Mouse (Mus musculus): Measurements from ENCODE around the gene Pf4. TPM values are rescaled to one million over a fixed set of nuclear protein-coding genes. Genes with fewer than 3 reads are reported as not detected.

Pf4 gene
- 28.2 and 35.1 TPM in 2 replicates for polyA plus RNA-seq (2014; fragmentation: Nextera tagmentation; extraction: Ambion mirVana)

DNA sequence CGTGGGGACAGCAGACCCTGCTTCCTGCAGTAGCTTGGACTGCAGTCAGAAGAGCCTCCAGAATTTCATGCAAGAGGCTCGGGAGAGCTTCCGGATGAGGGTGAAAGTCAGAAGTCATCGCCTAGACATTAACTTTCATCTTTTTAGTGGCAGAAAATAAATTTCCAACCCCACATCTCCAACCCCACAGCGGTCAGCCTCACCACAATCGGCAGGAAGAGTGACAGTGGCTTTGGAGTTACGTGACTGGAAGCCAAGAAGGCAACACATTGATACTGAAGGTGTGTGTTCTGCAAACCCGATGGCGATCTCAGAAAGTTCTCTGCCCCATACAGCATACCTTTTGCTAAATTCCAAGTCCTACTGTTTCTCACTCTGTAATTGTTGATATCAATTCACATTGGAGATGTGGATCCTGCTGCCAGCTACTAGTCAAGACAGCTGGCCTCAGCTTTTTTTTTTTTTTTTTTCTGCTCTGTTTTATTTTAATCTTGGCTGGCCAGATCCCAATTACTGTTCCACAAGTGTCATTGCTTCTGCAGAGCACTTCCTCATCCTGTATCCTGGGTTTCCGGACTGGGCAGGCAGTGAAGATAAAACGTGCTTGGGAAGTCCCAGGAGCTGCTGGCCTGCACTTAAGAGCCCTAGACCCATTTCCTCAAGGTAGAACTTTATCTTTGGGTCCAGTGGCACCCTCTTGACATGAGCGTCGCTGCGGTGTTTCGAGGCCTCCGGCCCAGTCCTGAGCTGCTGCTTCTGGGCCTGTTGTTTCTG, at the start of gene Pf4:
Gene Pf4 (plus strand): TSS at position 556 of the 774 bp plus-strand sequence.
- Histone ChIP-seq H3K4me1 (ENCODE audit: control insufficient read depth, insufficient read depth, low read length) (no peaks in the 10 kb centered on the region), H3K9me3 (ENCODE audit: control insufficient read depth, low read length) (no peaks in the 10 kb centered on the region), H3K36me3 (ENCODE audit: control insufficient read depth, insufficient read depth, low read length) (no peaks in the 10 kb centered on the region), H3K27ac (ENCODE audit: low read depth, low read length) (no peak within 1 kb of the TSS), H3K4me2 (replicated peaks; ENCODE audit: low read depth, low read length) (no peak within 1 kb of the TSS), H3K9ac (ENCODE audit: low read depth, low read length) (no peak within 1 kb of the TSS), H3K27me3 (ENCODE audit: control insufficient read depth, insufficient read depth, low read length) (no peaks in the 10 kb centered on the region), H3K4me3 (ENCODE audit: low read length) (no peak within 1 kb of the TSS)
- ATAC-seq (ENCODE audit: low FRiP score, low TSS enrichment), result no peak
- 75% methylated on average over 16 of the region's 16 CpGs for WGBS

DNA sequence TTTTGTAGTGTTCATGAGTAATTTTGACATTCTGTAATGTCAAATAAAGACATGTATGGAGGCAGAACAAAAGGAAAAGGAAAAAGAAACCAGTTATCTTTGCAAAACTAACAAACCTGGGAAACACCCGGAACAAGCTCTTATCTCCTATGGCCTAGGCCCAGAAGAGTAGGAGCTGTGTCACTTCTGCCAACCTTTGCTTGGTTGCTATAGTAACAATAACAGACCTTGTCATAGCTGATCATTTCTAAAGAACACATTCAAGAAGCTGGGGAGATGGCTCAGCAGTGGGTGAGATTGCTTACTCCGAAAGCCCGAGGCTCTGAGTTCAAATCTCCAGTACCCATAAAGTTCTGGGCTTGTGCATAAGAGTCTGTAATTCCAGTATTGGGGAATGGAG, 49.6 kb upstream of the Pf4 start:
- 94% methylated on average over 3 of the region's 3 CpGs for WGBS
- no peak overlapping the region for H3K27ac ChIP-seq (ENCODE audit: low read depth, low read length)

DNA sequence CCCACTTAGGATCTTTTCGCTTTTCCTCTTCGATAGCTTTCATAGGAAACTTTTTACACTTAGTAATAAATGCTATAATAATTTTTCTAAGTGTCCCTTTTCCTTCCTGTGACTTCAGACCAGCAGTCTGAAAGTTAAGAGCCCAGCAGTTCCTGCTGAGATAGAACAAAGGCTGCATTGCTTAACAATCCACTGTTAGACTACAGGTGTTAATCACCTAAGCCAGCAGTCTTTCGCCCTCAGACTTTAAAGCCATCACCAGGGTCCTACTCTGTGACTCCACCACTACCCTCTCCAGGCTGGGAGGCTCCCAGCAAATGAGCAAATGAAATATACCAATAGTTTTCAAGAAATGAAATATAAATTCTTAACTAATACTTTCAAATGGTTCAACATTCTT, 44.0 kb upstream of the Pf4 start:
- no peak for ATAC-seq (ENCODE audit: low FRiP score, low TSS enrichment)
- Histone ChIP-seq H3K9ac (ENCODE audit: low read depth, low read length) (no peak overlapping the region), H3K27me3 (ENCODE audit: control insufficient read depth, insufficient read depth, low read length) (no peaks in the 10 kb centered on the region), H3K36me3 (ENCODE audit: control insufficient read depth, insufficient read depth, low read length) (no peaks in the 10 kb centered on the region), H3K4me2 (replicated peaks; ENCODE audit: low read depth, low read length) (no peak overlapping the region), H3K4me1 (ENCODE audit: control insufficient read depth, insufficient read depth, low read length) (no peaks in the 10 kb centered on the region), H3K27ac (ENCODE audit: low read depth, low read length) (no peak overlapping the region), H3K4me3 (ENCODE audit: low read length) (no peak overlapping the region), H3K9me3 (ENCODE audit: control insufficient read depth, low read length) (no peaks in the 10 kb centered on the region)
- 38% methylated on average over 3 of the region's 3 CpGs for WGBS

More for the DNA sequence above, 49.6 kb upstream of the Pf4 start:
- H3K4me1 ChIP-seq (ENCODE audit: control insufficient read depth, insufficient read depth, low read length), result no peaks in the 10 kb centered on the region
- no peaks in the 10 kb centered on the region for H3K27me3 ChIP-seq (ENCODE audit: control insufficient read depth, insufficient read depth, low read length)
- H3K9ac ChIP-seq (ENCODE audit: low read depth, low read length), result no peak overlapping the region
- no peaks in the 10 kb centered on the region for H3K36me3 ChIP-seq (ENCODE audit: control insufficient read depth, insufficient read depth, low read length)
- H3K9me3 ChIP-seq (ENCODE audit: control insufficient read depth, low read length), result no peaks in the 10 kb centered on the region
- no peak overlapping the region for H3K4me2 ChIP-seq (replicated peaks; ENCODE audit: low read depth, low read length)
- no peak overlapping the region for H3K4me3 ChIP-seq (ENCODE audit: low read length)
- ATAC-seq (ENCODE audit: low FRiP score, low TSS enrichment), result no peak

DNA sequence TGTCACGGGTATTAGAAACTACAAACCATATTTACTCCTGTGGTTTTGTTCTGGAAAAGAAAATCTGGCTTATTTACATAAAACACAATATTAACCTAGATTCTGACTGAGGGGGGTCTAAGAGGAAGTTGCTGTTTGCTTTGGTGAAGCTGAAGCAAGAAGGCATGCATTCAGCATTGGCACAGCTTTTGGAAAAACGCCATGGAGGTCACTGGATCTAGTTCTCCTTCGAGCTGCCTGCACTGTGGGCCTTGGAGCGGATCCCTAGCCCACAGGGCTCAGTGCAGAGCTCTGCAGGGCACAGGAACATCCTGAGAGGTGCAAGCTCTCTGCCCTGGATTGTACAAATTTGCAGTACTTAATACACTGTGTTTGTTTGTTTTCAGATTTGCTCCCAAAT, 40.8 kb upstream of the Pf4 start:
- Histone ChIP-seq H3K36me3 (ENCODE audit: control insufficient read depth, insufficient read depth, low read length) (no peaks in the 10 kb centered on the region), H3K4me3 (ENCODE audit: low read length) (no peak overlapping the region), H3K9ac (ENCODE audit: low read depth, low read length) (no peak overlapping the region), H3K4me1 (ENCODE audit: control insufficient read depth, insufficient read depth, low read length) (no peaks in the 10 kb centered on the region), H3K27ac (ENCODE audit: low read depth, low read length) (no peak overlapping the region), H3K9me3 (ENCODE audit: control insufficient read depth, low read length) (no peaks in the 10 kb centered on the region), H3K27me3 (ENCODE audit: control insufficient read depth, insufficient read depth, low read length) (no peaks in the 10 kb centered on the region), H3K4me2 (replicated peaks; ENCODE audit: low read depth, low read length) (no peak overlapping the region)
- 68% methylated on average over 4 of the region's 4 CpGs for WGBS
- no peak for ATAC-seq (ENCODE audit: low FRiP score, low TSS enrichment)

DNA sequence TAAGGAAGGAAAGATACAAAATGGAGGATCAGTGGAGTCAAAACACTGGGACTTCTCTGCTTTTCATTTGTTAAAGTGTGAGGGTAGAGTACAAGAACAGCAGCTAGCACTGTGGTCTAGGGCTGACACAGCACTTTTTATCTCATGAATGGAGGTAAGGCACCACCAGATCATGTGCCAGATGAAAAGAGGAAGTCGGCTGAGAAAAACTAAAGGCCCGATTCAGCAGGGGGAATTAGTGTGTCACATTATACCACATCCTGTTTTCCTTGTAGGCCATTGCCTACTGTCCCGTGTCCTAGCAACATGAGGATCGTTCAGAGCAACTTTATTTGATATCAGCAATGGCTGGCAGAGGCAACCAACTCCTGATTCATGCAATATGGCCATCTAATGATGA, 30.2 kb upstream of the Pf4 start:
- Histone ChIP-seq H3K4me3 (ENCODE audit: low read length) (no peak overlapping the region), H3K9ac (ENCODE audit: low read depth, low read length) (no peak overlapping the region), H3K4me2 (replicated peaks; ENCODE audit: low read depth, low read length) (no peak overlapping the region), H3K9me3 (ENCODE audit: control insufficient read depth, low read length) (no peaks in the 10 kb centered on the region), H3K27ac (ENCODE audit: low read depth, low read length) (no peak overlapping the region), H3K27me3 (ENCODE audit: control insufficient read depth, insufficient read depth, low read length) (no peaks in the 10 kb centered on the region), H3K36me3 (ENCODE audit: control insufficient read depth, insufficient read depth, low read length) (no peaks in the 10 kb centered on the region), H3K4me1 (ENCODE audit: control insufficient read depth, insufficient read depth, low read length) (no peaks in the 10 kb centered on the region)
- WGBS, result 48% methylated on average over 4 of the region's 4 CpGs
- ATAC-seq (ENCODE audit: low FRiP score, low TSS enrichment), result no peak

DNA sequence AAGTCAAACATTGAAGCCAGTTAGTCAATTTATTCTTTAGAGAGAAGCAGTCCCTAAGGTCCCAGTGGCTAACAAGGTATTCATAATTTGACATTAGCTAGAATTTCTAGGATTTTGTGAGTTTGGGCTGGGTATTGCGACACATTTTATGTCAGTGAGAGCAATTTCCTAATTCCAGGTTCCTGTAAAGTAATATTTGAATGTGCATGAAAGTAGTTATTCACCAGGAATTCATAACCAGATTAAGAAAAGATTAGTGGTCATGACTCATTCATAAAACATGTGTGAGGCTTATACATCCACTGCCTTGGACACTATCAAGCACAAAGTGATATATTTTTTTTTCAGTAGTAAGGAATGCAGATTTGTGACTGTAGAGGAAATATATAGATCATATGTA, 18.3 kb upstream of the Pf4 start:
- H3K4me3 ChIP-seq (ENCODE audit: low read length), result no peak overlapping the region
- no peak overlapping the region for H3K9ac ChIP-seq (ENCODE audit: low read depth, low read length)
- no peak overlapping the region for H3K4me2 ChIP-seq (replicated peaks; ENCODE audit: low read depth, low read length)
- no peak overlapping the region for H3K27ac ChIP-seq (ENCODE audit: low read depth, low read length)
- H3K9me3 ChIP-seq (ENCODE audit: control insufficient read depth, low read length), result no peaks in the 10 kb centered on the region
- H3K4me1 ChIP-seq (ENCODE audit: control insufficient read depth, insufficient read depth, low read length), result 0 out of 2 replicates have a peak, but pooled peaks cover 3% of the 10 kb centered on the region
- 92% methylated on average over 1 of the region's 1 CpGs for WGBS
- no peaks in the 10 kb centered on the region for H3K36me3 ChIP-seq (ENCODE audit: control insufficient read depth, insufficient read depth, low read length)
- no peak for ATAC-seq (ENCODE audit: low FRiP score, low TSS enrichment)
- 0 out of 2 replicates have a peak, but pooled peaks cover 2% of the 10 kb centered on the region for H3K27me3 ChIP-seq (ENCODE audit: control insufficient read depth, insufficient read depth, low read length)

DNA sequence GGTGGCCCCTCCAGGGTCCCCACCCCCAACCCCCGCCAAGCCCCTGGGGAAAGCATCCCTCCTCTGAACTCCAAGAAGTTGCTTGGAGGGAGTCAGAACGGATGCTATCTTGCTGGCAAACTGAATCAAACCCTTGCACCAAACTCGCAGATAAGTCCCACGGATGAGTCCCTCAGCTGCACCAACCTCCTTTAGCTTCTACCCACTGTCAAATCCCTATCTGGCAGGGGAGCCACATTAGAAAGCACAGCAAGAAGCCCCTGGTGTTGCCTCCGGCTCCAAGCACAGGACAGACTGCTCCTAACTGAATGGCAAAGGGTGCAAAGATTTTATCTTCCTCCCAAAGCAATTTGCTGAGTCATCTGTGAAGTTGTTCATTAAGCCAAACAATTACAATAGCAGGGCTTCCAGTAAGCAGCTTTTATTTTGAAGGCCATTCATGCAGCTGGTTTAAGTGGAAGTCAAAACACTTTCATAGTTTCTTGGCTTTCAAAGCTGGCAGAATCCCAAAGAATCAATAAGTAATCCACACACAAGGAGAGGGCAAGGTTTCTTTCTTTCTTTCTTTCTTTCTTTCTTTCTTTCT, 14.1 kb upstream of the Pf4 start:
- Histone ChIP-seq H3K27ac (ENCODE audit: low read depth, low read length) (no peak overlapping the region), H3K9ac (ENCODE audit: low read depth, low read length) (no peak overlapping the region), H3K4me2 (replicated peaks; ENCODE audit: low read depth, low read length) (no peak overlapping the region), H3K9me3 (ENCODE audit: control insufficient read depth, low read length) (no peaks in the 10 kb centered on the region), H3K4me3 (ENCODE audit: low read length) (no peak overlapping the region), H3K36me3 (ENCODE audit: control insufficient read depth, insufficient read depth, low read length) (no peaks in the 10 kb centered on the region), H3K27me3 (ENCODE audit: control insufficient read depth, insufficient read depth, low read length) (peaks cover 11% of the 10 kb centered on the region), H3K4me1 (ENCODE audit: control insufficient read depth, insufficient read depth, low read length) (0 out of 2 replicates have a peak, but pooled peaks cover 3% of the 10 kb centered on the region)
- no peak for ATAC-seq (ENCODE audit: low FRiP score, low TSS enrichment)
- 47% methylated on average over 5 of the region's 5 CpGs for WGBS

DNA sequence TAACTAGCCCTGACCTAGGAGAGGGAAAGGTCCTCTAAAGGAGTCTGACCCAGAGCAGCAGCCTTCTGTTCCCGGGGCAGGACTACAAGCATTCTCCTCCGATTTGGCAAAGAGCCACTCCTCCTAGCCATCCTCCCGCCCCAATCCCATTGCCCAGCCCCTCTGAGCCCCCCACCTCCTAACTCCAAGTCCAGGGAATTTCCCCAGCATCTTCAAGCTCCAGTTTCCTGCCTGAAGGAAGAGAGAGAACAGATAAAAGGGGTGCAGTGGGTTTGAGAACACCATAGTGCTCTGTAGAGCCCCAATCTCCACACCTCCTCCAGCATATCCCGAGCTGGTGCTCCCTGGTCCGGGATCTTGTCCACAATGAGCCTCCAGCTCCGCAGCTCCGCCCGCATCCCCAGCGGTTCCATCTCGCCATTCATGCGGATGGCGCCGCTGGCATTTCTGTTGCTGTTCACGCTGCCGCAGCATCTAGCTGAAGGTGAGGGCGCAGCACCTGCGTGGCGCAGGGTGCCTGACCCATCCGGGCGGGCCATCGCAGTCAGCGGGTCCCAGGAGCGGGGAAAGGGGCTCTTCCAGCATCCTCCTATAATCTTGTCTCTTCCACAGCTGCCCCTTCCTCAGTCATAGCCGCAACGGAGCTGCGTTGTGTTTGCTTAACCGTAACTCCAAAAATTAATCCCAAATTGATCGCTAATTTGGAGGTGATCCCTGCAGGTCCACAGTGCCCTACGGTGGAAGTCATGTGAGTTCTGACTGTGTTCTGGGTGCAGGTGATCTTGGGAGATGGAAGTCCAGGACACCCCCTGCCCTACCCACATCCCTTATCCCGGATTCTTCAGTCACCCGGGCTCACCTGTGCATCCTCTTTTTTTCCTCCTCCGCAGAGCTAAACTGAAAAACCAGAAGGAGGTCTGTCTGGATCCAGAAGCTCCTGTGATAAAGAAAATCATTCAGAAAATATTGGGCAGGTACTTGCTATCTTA, 12.9 kb upstream of the Pf4 start, which contains the start of gene Cxcl5:
Gene Cxcl5 (plus strand): TSS at position 284 of the 989 bp plus-strand sequence.
- Histone ChIP-seq H3K4me3 (ENCODE audit: low read length) (peak within 1 kb of the TSS; percentile 35), H3K4me1 (ENCODE audit: control insufficient read depth, insufficient read depth, low read length) (0 out of 2 replicates have a peak, but pooled peaks cover 3% of the 10 kb centered on the region), H3K9ac (ENCODE audit: low read depth, low read length) (peak within 1 kb of the TSS; percentile 13; the same call in 1 of the 2 replicates), H3K9me3 (ENCODE audit: control insufficient read depth, low read length) (no peaks in the 10 kb centered on the region), H3K36me3 (ENCODE audit: control insufficient read depth, insufficient read depth, low read length) (no peaks in the 10 kb centered on the region), H3K27ac (ENCODE audit: low read depth, low read length) (no peak within 1 kb of the TSS), H3K27me3 (ENCODE audit: control insufficient read depth, insufficient read depth, low read length) (peaks cover 11% of the 10 kb centered on the region), H3K4me2 (replicated peaks; ENCODE audit: low read depth, low read length) (peak within 1 kb of the TSS; percentile 77)
- 3% methylated on average over 32 of the region's 32 CpGs for WGBS
- ATAC-seq (ENCODE audit: low FRiP score, low TSS enrichment), result peak; percentile 69
